In genomic region chr8:124020439-124021236, GRCm38 (mm10) we compare ENCODE assay signal across 7 mouse cellular contexts. TPM values are rescaled to one million over a fixed set of nuclear protein-coding genes. Genes with fewer than 3 reads are reported as not detected.
DNase-seq lines count a peak whose midpoint lies in the region; ATAC-seq and TF ChIP-seq lines count a peak whose summit lies in the region.

No protein-coding gene starts in this region.

- peaks cover 70% of the 10 kb centered on the region for H3K4me1 ChIP-seq in E14TG2a.4 (replicated peaks; ENCODE audit: low read depth, low read length)
- peaks cover 3% of the 10 kb centered on the region; the same call in 1 of the 2 replicates for H3K4me1 ChIP-seq in hindbrain, embryonic 11.5 days (replicated peaks; ENCODE audit: control insufficient read depth, insufficient read depth, low read length)
- peaks cover 2% of the 10 kb centered on the region; the same call in 1 of the 2 replicates for H3K4me1 ChIP-seq in limb, embryonic 11.5 days (ENCODE audit: control insufficient read depth, insufficient read depth, low read length)
- H3K4me1 ChIP-seq in midbrain, embryonic 11.5 days (ENCODE audit: control insufficient read depth, insufficient read depth, low read length), result peaks cover 17% of the 10 kb centered on the region

- H3K4me3 ChIP-seq in E14TG2a.4 (replicated peaks; ENCODE audit: low read length), result peak overlapping the region; percentile 97
- H3K4me3 ChIP-seq in hindbrain, embryonic 11.5 days (ENCODE audit: low read depth, low read length), result peak overlapping the region; percentile 86
- peak overlapping the region; percentile 76 for H3K4me3 ChIP-seq in limb, embryonic 11.5 days (ENCODE audit: low read depth, low read length)
- H3K4me3 ChIP-seq in midbrain, embryonic 11.5 days (ENCODE audit: low read depth, low read length), result peak overlapping the region; percentile 81

- WGBS in hindbrain, embryonic 11.5 days, result 2% methylated on average over 52 of the region's 87 CpGs
- under 1% methylated on average over 72 of the region's 87 CpGs for WGBS in limb, embryonic 11.5 days
- 2% methylated on average over 66 of the region's 87 CpGs for WGBS in midbrain, embryonic 11.5 days

- DNase-seq in adrenal gland, postnatal 36 days, result peak; percentile 60 to 80
- peak; percentile 89 for DNase-seq in hindbrain, embryonic 11.5 days (ENCODE audit: low spot score)
- peak; percentile 77 for DNase-seq in limb, embryonic 11.5 days (ENCODE audit: low spot score)
- peak; percentile 97 for DNase-seq in midbrain, embryonic 11.5 days (ENCODE audit: low spot score, missing footprints)
- peak; percentile 51 for DNase-seq in spleen, adult 12 weeks (ENCODE audit: low spot score)

- H3K27me3 ChIP-seq in E14TG2a.4 (ENCODE audit: insufficient read depth, low read length), result no peaks in the 10 kb centered on the region
- H3K27me3 ChIP-seq in hindbrain, embryonic 11.5 days (ENCODE audit: control insufficient read depth, insufficient read depth, low read length), result no peaks in the 10 kb centered on the region
- no peaks in the 10 kb centered on the region for H3K27me3 ChIP-seq in limb, embryonic 11.5 days (ENCODE audit: control insufficient read depth, insufficient read depth, low read length)
- H3K27me3 ChIP-seq in midbrain, embryonic 11.5 days (ENCODE audit: control insufficient read depth, insufficient read depth, low read length), result no peaks in the 10 kb centered on the region

- H3K9me3 ChIP-seq in E14TG2a.4 (ENCODE audit: low read length), result no peaks in the 10 kb centered on the region
- H3K9me3 ChIP-seq in hindbrain, embryonic 11.5 days (ENCODE audit: control insufficient read depth, low read length), result no peaks in the 10 kb centered on the region
- no peaks in the 10 kb centered on the region for H3K9me3 ChIP-seq in limb, embryonic 11.5 days (ENCODE audit: control insufficient read depth, low read length)
- H3K9me3 ChIP-seq in midbrain, embryonic 11.5 days (ENCODE audit: control insufficient read depth, low read length), result no peaks in the 10 kb centered on the region

- TF ChIP-seq CTCF in E14TG2a.4 (conservative IDR thresholded peaks at IDR 0.05; ENCODE audit: low read length), result no peak

- peak overlapping the region; percentile 71 for H3K4me2 ChIP-seq in hindbrain, embryonic 11.5 days (replicated peaks; ENCODE audit: low read depth, low read length)
- H3K4me2 ChIP-seq in limb, embryonic 11.5 days (ENCODE audit: low read depth, severe bottlenecking), result peak overlapping the region; percentile 63
- peak overlapping the region; percentile 73 for H3K4me2 ChIP-seq in midbrain, embryonic 11.5 days

- peak; percentile 59 for ATAC-seq in erythroid progenitor cell, adult 5-6 weeks (replicated peaks; ENCODE audit: low FRiP score, poor library complexity, severe bottlenecking)
- peak; percentile 92 for ATAC-seq in hindbrain, embryonic 11.5 days (ENCODE audit: low FRiP score)
- peak; percentile 81 for ATAC-seq in limb, embryonic 11.5 days (ENCODE audit: insufficient number of reproducible peaks, low FRiP score, low TSS enrichment, low read depth)
- peak; percentile 89 for ATAC-seq in midbrain, embryonic 11.5 days (ENCODE audit: low FRiP score)

- peaks cover 64% of the 10 kb centered on the region for H3K36me3 ChIP-seq in E14TG2a.4 (ENCODE audit: insufficient read depth, low read length)
- no peaks in the 10 kb centered on the region for H3K36me3 ChIP-seq in hindbrain, embryonic 11.5 days (ENCODE audit: control insufficient read depth, insufficient read depth, low read length)
- 0 out of 2 replicates have a peak, but pooled peaks cover 1% of the 10 kb centered on the region for H3K36me3 ChIP-seq in limb, embryonic 11.5 days (ENCODE audit: control insufficient read depth, insufficient read depth, low read length)
- no peaks in the 10 kb centered on the region; the same call in 1 of the 2 replicates for H3K36me3 ChIP-seq in midbrain, embryonic 11.5 days (ENCODE audit: control insufficient read depth, insufficient read depth, low read length)

- H3K9ac ChIP-seq in hindbrain, embryonic 11.5 days (ENCODE audit: low read depth, low read length), result peak overlapping the region; percentile 78
- H3K9ac ChIP-seq in limb, embryonic 11.5 days (ENCODE audit: low read length), result peak overlapping the region; percentile 80
- H3K9ac ChIP-seq in midbrain, embryonic 11.5 days (ENCODE audit: low read length), result peak overlapping the region; percentile 87

- peak overlapping the region; percentile 83 for H3K27ac ChIP-seq in hindbrain, embryonic 11.5 days (ENCODE audit: low read depth, low read length)
- H3K27ac ChIP-seq in limb, embryonic 11.5 days (replicated peaks; ENCODE audit: low read depth, low read length), result peak overlapping the region; percentile 80
- peak overlapping the region; percentile 81 for H3K27ac ChIP-seq in midbrain, embryonic 11.5 days (ENCODE audit: low read depth, low read length)

RNA-seq across cellular contexts. Expression of gene Taf5l, which starts 0.6 kb away (rescaled TPM):
- 10 to 100 TPM; 21.3 to 26.5 TPM for total RNA-seq in adrenal gland, postnatal 36 days (2021)
- total RNA-seq in erythroid progenitor cell, adult 5-6 weeks (2015; ENCODE audit: low replicate concordance), result 45.0 and 46.9 TPM in 2 replicates
- 40.3 and 41.6 TPM in 2 replicates for total RNA-seq in erythroid progenitor cell, adult 5-6 weeks (2017; ENCODE audit: low replicate concordance)
- polyA plus RNA-seq in hindbrain, embryonic 11.5 days (2014; fragmentation: Nextera tagmentation; extraction: Ambion mirVana), result 32.1 and 42.9 TPM in 2 replicates
- polyA plus RNA-seq in limb, embryonic 11.5 days (2014; fragmentation: Nextera tagmentation; extraction: Ambion mirVana), result 46.2 and 49.7 TPM in 2 replicates
- 34.8 and 40.2 TPM in 2 replicates for polyA plus RNA-seq in midbrain, embryonic 11.5 days (2014; fragmentation: Nextera tagmentation; extraction: Ambion mirVana)

RNA-seq across cellular contexts. Expression of gene Urb2, which starts 0.7 kb away (rescaled TPM):
- total RNA-seq in adrenal gland, postnatal 36 days (2021), result 10 to 100 TPM; 12.7 to 16.0 TPM
- total RNA-seq in erythroid progenitor cell, adult 5-6 weeks (2015; ENCODE audit: low replicate concordance), result 10.9 and 11.5 TPM in 2 replicates
- 8.5 and 10.7 TPM in 2 replicates for total RNA-seq in erythroid progenitor cell, adult 5-6 weeks (2017; ENCODE audit: low replicate concordance)
- 7.3 and 7.6 TPM in 2 replicates for polyA plus RNA-seq in hindbrain, embryonic 11.5 days (2014; fragmentation: Nextera tagmentation; extraction: Ambion mirVana)
- 8.8 and 9.0 TPM in 2 replicates for polyA plus RNA-seq in limb, embryonic 11.5 days (2014; fragmentation: Nextera tagmentation; extraction: Ambion mirVana)
- polyA plus RNA-seq in midbrain, embryonic 11.5 days (2014; fragmentation: Nextera tagmentation; extraction: Ambion mirVana), result 6.9 and 7.1 TPM in 2 replicates

RNA-seq across cellular contexts. Expression of gene Abcb10, which starts 37.7 kb away (rescaled TPM):
- total RNA-seq in adrenal gland, postnatal 36 days (2021), result 10 to 100 TPM; 12.8 to 13.5 TPM
- total RNA-seq in erythroid progenitor cell, adult 5-6 weeks (2015; ENCODE audit: low replicate concordance), result 465 and 471 TPM in 2 replicates
- 483 and 625 TPM in 2 replicates for total RNA-seq in erythroid progenitor cell, adult 5-6 weeks (2017; ENCODE audit: low replicate concordance)
- 17.5 and 18.3 TPM in 2 replicates for polyA plus RNA-seq in hindbrain, embryonic 11.5 days (2014; fragmentation: Nextera tagmentation; extraction: Ambion mirVana)
- polyA plus RNA-seq in limb, embryonic 11.5 days (2014; fragmentation: Nextera tagmentation; extraction: Ambion mirVana), result 17.2 TPM in 2 replicates
- polyA plus RNA-seq in midbrain, embryonic 11.5 days (2014; fragmentation: Nextera tagmentation; extraction: Ambion mirVana), result 18.3 and 19.1 TPM in 2 replicates

Comparison
In these comparisons a context has a peak if more than half of its experiments do, and no peak if none do; other contexts are left out.
1. Peak in every context shown above with its lines: DNase-seq, ATAC-seq, H3K4me3 ChIP-seq and H3K27ac ChIP-seq.